Mouse (Mus musculus) bone marrow, adult 2 months (tissue): ENCODE results near the gene Lpcat2b.

ENCODE experiments used
- CTCF ChIP-seq: fragments of 200-500 bp; IDR thresholded peaks from 2 replicates; pipeline ENCODE4 v1.5.1; 2011; ENCODE audit warnings: low read length, control low read depth; ENCODE audit not compliant: control insufficient read depth, insufficient read depth
- POLR2A ChIP-seq: fragments of 200-500 bp; IDR thresholded peaks from 2 replicates; pipeline ENCODE4 v1.6.1; 2011; ENCODE audit warnings: low read depth, mild to moderate bottlenecking, control low read depth, low read length, borderline replicate concordance; ENCODE audit not compliant: control insufficient read depth

DNA sequence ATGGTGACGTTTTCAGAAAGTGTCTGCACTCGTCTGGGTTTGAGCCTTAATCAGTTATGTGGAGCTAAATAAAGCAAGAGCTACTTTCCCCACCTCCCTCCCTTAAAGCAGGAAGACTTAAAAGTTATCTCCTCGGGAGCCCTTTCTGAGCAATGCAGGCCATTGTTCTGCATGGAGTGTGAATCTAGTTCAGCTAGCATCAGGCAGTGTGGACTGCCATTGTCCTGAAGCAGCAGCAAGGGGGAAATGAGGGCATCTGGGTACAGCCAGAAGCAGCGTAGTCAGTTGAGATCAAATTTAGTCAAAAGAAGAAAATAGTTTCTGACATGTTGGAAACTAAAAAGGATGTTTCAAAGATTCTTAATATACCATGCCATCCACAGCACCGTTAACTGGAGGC is 35.2 kb downstream of the Lpcat2b start:
- TF ChIP-seq POLR2A = no peak
- no peak for TF ChIP-seq CTCF
